Comparison of ENCODE assay signal across 30 mouse cellular contexts in genomic region chr2:104419999-104420398, GRCm38 (mm10). TPM values are rescaled to one million over a fixed set of nuclear protein-coding genes. Genes with fewer than 3 reads are reported as not detected.
"Had no signal": no experiment of that assay in that cellular context is flagged by ENCODE, and none has a peak within 500 bp of the region (broad histone marks: within the 10 kb centered on the region; RNA-seq: fewer than 3 reads in every experiment).

No protein-coding gene starts in this region.

- H3K27me3 ChIP-seq: embryonic facial prominence, embryonic 12.5 days; embryonic facial prominence, embryonic 15.5 days; forebrain, embryonic 12.5 days; forebrain, embryonic 13.5 days; forebrain, embryonic 15.5 days had no signal

- H3K36me3 ChIP-seq: embryonic facial prominence, embryonic 10.5 days; embryonic facial prominence, embryonic 12.5 days; embryonic facial prominence, embryonic 15.5 days; forebrain, embryonic 10.5 days; forebrain, embryonic 12.5 days; forebrain, embryonic 15.5 days had no signal

- H3K4me2 ChIP-seq: embryonic facial prominence, embryonic 12.5 days; embryonic facial prominence, embryonic 13.5 days; embryonic facial prominence, embryonic 15.5 days; forebrain, embryonic 12.5 days; forebrain, embryonic 13.5 days; forebrain, embryonic 15.5 days had no signal

- H3K4me3 ChIP-seq: embryonic facial prominence, embryonic 10.5 days; embryonic facial prominence, embryonic 12.5 days; embryonic facial prominence, embryonic 13.5 days; embryonic facial prominence, embryonic 15.5 days; erythroblast, embryonic 14.5 days; forebrain, embryonic 10.5 days; forebrain, embryonic 12.5 days; forebrain, embryonic 13.5 days; forebrain, embryonic 15.5 days; gastrocnemius, adult 2 months; heart, adult 2 months had no signal

- ATAC-seq: forebrain, embryonic 13.5 days; forebrain, embryonic 14.5 days; forebrain, embryonic 15.5 days; forebrain, embryonic 16.5 days; forebrain, postnatal 0 days had no signal

- DNase-seq: cerebellum, adult 8-10 months; cerebellum, adult 9-10 months; cerebellum, adult 9-11 months; cerebellum, postnatal 10 days; cerebellum, postnatal 14 days; cerebellum, postnatal 25 days; cerebellum, postnatal 36 days; embryo, embryonic 11 days; forebrain, postnatal 0 days; gastrocnemius, adult 2 months; gastrocnemius, postnatal 10 days; gastrocnemius, postnatal 14 days; gastrocnemius, postnatal 25 days; gastrocnemius, postnatal 36 days; heart, adult 11 months; heart, adult 18-20 months; heart, adult 2 months had no signal

RNA-seq across cellular contexts. Expression of gene D430041D05Rik, which starts 9.2 kb away (rescaled TPM):
- total RNA-seq: common myeloid progenitor, adult 5-6 weeks; granulocyte monocyte progenitor cell, adult 5-6 weeks had no signal
- polyA plus RNA-seq: erythroblast, embryonic 14.5 days had no signal
